Mouse (Mus musculus): Measurements from ENCODE around the gene Cd209f. TPM values are rescaled to one million over a fixed set of nuclear protein-coding genes. Genes with fewer than 3 reads are reported as not detected.
"Not testable (repeated sequence)": the region's sequence is repeated elsewhere in the genome, so short reads cannot be mapped to it uniquely, and the experiment has no call there.

The Cd209f gene
- polyA plus RNA-seq (2015; fragmentation: Nextera tagmentation; extraction: Ambion mirVana), result 0.12 and 0.26 TPM in 2 replicates

DNA sequence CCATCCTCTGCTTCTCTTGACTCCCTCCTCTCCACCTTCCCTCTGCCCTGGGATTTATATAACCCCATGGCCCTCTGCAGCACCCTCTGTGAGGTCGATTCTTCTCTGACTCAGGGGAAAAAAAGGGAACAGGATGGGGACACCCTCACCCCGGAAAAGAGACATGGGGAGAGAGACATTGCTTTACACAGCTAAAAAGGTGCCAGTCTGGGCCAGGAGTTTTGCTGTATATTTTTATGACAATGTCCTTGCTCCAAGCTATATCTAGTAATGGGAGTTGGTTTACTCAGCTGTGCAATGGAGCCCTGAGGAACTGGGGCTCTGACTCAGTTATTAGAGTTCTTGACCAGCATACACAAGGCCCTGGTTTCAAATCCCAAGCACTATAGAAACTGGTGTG is at the start of gene Cd209f:
Cd209f (minus strand) TSS at position 101 of the 400 bp plus-strand sequence.
- H3K27ac ChIP-seq (ENCODE audit: low read length); H3K27me3 ChIP-seq (ENCODE audit: control insufficient read depth, insufficient read depth, low read length); H3K4me3 ChIP-seq (replicated peaks; ENCODE audit: low read length); H3K4me2 ChIP-seq (ENCODE audit: low read depth, low read length); H3K9ac ChIP-seq (ENCODE audit: low read length); H3K9me3 ChIP-seq (replicated peaks; ENCODE audit: control insufficient read depth, low read length); ATAC-seq (ENCODE audit: insufficient read depth, low FRiP score); H3K36me3 ChIP-seq (ENCODE audit: control insufficient read depth, insufficient read depth, low read length); H3K4me1 ChIP-seq (ENCODE audit: control insufficient read depth, insufficient read depth, low read length): not testable (repeated sequence)
- WGBS, result 79% methylated on average over 1 of the region's 2 CpGs

DNA sequence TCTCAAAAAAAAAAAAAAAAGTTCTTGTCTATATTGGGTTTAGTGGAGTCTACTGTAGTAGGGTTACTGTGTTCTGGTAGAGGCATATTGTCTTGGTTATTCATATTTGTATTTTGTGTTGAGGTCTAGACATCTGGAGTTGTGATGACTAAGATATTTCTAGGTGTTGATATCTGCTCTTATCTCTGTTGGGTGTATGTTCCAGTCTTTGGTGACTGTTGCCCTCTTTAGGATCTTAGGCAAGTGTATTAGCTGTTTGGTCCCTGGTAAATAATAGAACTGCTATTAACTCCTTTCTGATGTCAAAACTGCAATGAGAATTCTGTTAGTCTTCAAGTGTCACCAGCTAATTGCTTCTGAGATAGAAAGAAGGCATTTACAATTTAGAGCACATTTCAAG is 49.2 kb upstream of the Cd209f start:
- Histone ChIP-seq H3K27me3 (ENCODE audit: control insufficient read depth, insufficient read depth, low read length) (no peaks in the 10 kb centered on the region), H3K27ac (ENCODE audit: low read length) (no peak overlapping the region), H3K9me3 (replicated peaks; ENCODE audit: control insufficient read depth, low read length) (no peaks in the 10 kb centered on the region), H3K36me3 (ENCODE audit: control insufficient read depth, insufficient read depth, low read length) (no peaks in the 10 kb centered on the region), H3K9ac (ENCODE audit: low read length) (no peak overlapping the region), H3K4me2 (ENCODE audit: low read depth, low read length) (no peak overlapping the region), H3K4me1 (ENCODE audit: control insufficient read depth, insufficient read depth, low read length) (no peaks in the 10 kb centered on the region), H3K4me3 (replicated peaks; ENCODE audit: low read length) (no peak overlapping the region)
- no peak for ATAC-seq (ENCODE audit: insufficient read depth, low FRiP score)

DNA sequence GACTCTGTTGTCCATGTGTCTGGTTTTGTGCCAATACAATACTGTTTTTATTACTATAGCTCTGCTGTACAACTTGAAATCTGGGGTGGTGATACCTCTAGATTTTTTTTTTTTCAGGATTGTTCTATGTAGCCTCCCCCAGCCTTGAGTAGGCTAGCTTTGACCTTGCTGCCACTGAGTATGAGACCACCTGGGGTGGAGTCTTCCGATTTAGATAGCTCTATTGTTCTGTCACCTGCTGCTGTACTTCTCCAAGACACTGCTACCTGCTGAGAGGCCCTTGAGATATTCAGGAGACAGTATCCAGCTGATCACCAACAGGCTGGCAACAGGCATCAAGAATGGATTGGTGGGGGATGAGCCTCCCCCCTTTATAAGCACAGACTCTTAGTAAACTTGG is 41.6 kb upstream of the Cd209f start:
- ATAC-seq (ENCODE audit: insufficient read depth, low FRiP score), result no peak
- WGBS, result 53% methylated on average over 1 of the region's 1 CpGs
- Histone ChIP-seq H3K36me3 (ENCODE audit: control insufficient read depth, insufficient read depth, low read length) (no peaks in the 10 kb centered on the region), H3K27me3 (ENCODE audit: control insufficient read depth, insufficient read depth, low read length) (no peaks in the 10 kb centered on the region), H3K9me3 (replicated peaks; ENCODE audit: control insufficient read depth, low read length) (0 out of 2 replicates have a peak, but pooled peaks cover 3% of the 10 kb centered on the region), H3K4me2 (ENCODE audit: low read depth, low read length) (no peak overlapping the region), H3K4me1 (ENCODE audit: control insufficient read depth, insufficient read depth, low read length) (no peaks in the 10 kb centered on the region), H3K4me3 (replicated peaks; ENCODE audit: low read length) (no peak overlapping the region), H3K27ac (ENCODE audit: low read length) (no peak overlapping the region), H3K9ac (ENCODE audit: low read length) (no peak overlapping the region)

DNA sequence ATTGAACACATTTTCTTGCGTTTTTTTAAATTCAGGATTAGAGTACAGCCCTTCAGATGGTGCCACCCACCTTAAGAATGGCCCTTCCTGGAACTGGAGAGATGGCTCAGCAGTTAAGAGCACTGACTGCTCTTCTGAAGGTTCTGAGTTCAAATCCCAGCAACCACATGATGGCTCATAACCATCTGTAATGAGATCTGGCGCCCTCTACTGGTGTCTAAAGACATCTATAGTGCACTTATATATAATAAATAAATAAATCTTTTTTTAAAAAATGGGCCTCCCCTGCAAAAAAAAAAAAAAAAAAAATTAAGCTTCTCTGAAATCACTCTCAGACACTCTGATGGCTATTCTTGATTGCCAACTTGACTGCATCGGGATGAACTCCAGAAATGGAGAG is 36.1 kb upstream of the Cd209f start:
- H3K27ac ChIP-seq (ENCODE audit: low read length), result no peak overlapping the region
- no peak overlapping the region for H3K4me3 ChIP-seq (replicated peaks; ENCODE audit: low read length)
- 59% methylated on average over 3 of the region's 3 CpGs for WGBS
- H3K4me1 ChIP-seq (ENCODE audit: control insufficient read depth, insufficient read depth, low read length), result no peaks in the 10 kb centered on the region
- no peak overlapping the region for H3K9ac ChIP-seq (ENCODE audit: low read length)
- H3K4me2 ChIP-seq (ENCODE audit: low read depth, low read length), result no peak overlapping the region
- no peaks in the 10 kb centered on the region for H3K36me3 ChIP-seq (ENCODE audit: control insufficient read depth, insufficient read depth, low read length)
- H3K9me3 ChIP-seq (replicated peaks; ENCODE audit: control insufficient read depth, low read length), result 0 out of 2 replicates have a peak, but pooled peaks cover 3% of the 10 kb centered on the region
- H3K27me3 ChIP-seq (ENCODE audit: control insufficient read depth, insufficient read depth, low read length), result no peaks in the 10 kb centered on the region
- ATAC-seq (ENCODE audit: insufficient read depth, low FRiP score), result no peak

DNA sequence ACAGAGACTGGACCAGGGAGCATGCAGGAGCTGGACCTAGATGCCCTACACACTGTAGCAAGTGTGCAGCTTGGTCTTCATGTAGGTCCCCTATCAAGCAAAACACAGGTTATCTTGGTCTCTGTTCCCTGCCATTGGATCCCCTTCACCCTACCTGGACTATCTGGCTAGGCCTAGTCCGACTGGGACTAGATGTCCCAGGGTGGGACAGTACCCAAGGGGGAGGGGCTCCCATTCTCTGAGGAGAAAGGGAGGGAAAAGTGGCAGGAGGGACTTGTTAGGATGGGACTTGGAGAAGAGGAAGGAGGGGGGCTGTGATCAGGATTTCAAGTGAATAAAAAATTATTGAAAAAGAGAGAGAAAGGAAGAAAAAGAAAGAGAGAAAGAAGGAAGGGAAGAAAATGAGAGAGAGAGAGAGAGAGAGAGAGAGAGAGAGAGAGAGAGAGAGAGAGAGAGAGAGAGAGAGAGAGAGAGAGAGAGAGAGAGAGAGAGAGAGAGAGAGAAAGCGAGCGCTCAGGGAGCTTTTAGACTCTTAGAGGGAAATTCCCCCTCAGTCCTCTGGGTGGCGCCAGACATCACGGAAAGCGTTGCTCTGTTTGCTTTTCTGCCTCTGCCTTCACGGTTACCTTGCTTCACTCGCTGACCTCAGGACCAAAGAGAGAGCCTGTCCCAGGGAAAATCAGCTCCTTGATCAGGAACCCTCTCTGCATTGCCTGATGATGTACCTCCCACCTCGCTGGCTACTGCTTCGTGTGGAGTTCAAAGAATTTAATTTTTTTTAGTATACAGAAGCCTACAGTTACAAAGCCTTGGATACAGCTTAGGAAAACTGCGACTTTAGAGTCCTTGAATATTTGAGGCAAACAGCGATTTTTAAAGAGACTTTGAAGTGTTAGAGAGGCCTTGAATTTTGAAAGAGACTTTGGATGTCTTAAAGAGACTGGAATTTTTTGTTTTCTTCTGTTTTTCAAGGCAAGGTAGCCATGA is 34.3 kb upstream of the Cd209f start:
- no peak overlapping the region for H3K4me3 ChIP-seq (replicated peaks; ENCODE audit: low read length)
- H3K4me2 ChIP-seq (ENCODE audit: low read depth, low read length), result no peak overlapping the region
- no peak overlapping the region for H3K27ac ChIP-seq (ENCODE audit: low read length)
- no peaks in the 10 kb centered on the region for H3K4me1 ChIP-seq (ENCODE audit: control insufficient read depth, insufficient read depth, low read length)
- WGBS, result 12% methylated on average over 12 of the region's 12 CpGs
- H3K36me3 ChIP-seq (ENCODE audit: control insufficient read depth, insufficient read depth, low read length), result no peaks in the 10 kb centered on the region
- H3K27me3 ChIP-seq (ENCODE audit: control insufficient read depth, insufficient read depth, low read length), result no peaks in the 10 kb centered on the region
- no peak overlapping the region for H3K9ac ChIP-seq (ENCODE audit: low read length)
- 0 out of 2 replicates have a peak, but pooled peaks cover 3% of the 10 kb centered on the region for H3K9me3 ChIP-seq (replicated peaks; ENCODE audit: control insufficient read depth, low read length)
- ATAC-seq (ENCODE audit: insufficient read depth, low FRiP score), result 0 out of 2 replicates have a peak, but pooled peaks have one; percentile 21

DNA sequence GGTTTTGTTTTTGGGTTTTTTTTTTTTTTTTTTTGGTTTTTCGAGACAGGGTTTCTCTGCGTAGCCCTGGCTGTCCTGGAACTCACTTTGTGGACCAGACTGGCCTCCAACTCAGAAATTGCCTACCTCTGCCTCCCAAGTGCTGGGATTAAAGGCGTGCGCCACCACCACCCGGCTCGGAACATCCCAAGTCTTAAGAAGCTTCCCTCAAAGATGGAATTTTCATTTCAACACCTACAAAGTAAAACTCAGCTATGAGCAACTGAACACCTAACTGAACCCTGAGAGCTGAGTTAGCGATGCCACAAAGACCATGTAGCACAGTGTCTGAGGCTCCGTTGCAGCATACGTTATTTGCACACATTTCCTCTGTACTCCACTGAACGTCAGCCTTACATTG is 28.2 kb upstream of the Cd209f start, which contains the start of gene Cd209g:
Cd209g (plus strand) TSS at position 301 of the 400 bp plus-strand sequence.
- WGBS, result 92% methylated on average over 10 of the region's 10 CpGs
- Histone ChIP-seq H3K4me3 (replicated peaks; ENCODE audit: low read length) (no peak within 1 kb of the TSS), H3K27me3 (ENCODE audit: control insufficient read depth, insufficient read depth, low read length) (no peaks in the 10 kb centered on the region), H3K9me3 (replicated peaks; ENCODE audit: control insufficient read depth, low read length) (no peaks in the 10 kb centered on the region), H3K36me3 (ENCODE audit: control insufficient read depth, insufficient read depth, low read length) (no peaks in the 10 kb centered on the region), H3K4me2 (ENCODE audit: low read depth, low read length) (no peak within 1 kb of the TSS), H3K27ac (ENCODE audit: low read length) (no peak within 1 kb of the TSS), H3K9ac (ENCODE audit: low read length) (no peak within 1 kb of the TSS), H3K4me1 (ENCODE audit: control insufficient read depth, insufficient read depth, low read length) (no peaks in the 10 kb centered on the region)
- no peak for ATAC-seq (ENCODE audit: insufficient read depth, low FRiP score)

DNA sequence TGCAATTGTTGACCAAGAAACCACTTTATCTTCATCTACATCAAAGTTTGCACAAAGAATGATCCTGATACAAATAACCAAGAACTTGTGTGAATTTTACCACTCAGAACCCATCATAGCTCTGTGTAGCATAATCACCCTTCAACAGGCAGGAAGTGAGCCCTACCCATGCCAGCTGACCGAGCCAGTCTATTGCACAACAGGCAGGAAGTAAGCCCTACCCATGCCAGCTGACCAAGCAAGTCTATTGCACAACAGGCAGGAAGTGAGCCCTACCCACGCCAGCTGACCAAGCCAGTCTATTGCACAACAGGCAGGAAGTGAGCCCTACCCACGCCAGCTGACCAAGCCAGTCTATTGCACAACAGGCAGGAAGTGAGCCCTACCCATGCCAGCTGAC is 17.1 kb downstream of the Cd209f start:
- H3K27ac ChIP-seq (ENCODE audit: low read length); ATAC-seq (ENCODE audit: insufficient read depth, low FRiP score); H3K4me2 ChIP-seq (ENCODE audit: low read depth, low read length); H3K4me1 ChIP-seq (ENCODE audit: control insufficient read depth, insufficient read depth, low read length); H3K36me3 ChIP-seq (ENCODE audit: control insufficient read depth, insufficient read depth, low read length); H3K27me3 ChIP-seq (ENCODE audit: control insufficient read depth, insufficient read depth, low read length); H3K9ac ChIP-seq (ENCODE audit: low read length); H3K9me3 ChIP-seq (replicated peaks; ENCODE audit: control insufficient read depth, low read length); H3K4me3 ChIP-seq (replicated peaks; ENCODE audit: low read length): not testable (repeated sequence)
- WGBS, result 72% methylated on average over 3 of the region's 3 CpGs

DNA sequence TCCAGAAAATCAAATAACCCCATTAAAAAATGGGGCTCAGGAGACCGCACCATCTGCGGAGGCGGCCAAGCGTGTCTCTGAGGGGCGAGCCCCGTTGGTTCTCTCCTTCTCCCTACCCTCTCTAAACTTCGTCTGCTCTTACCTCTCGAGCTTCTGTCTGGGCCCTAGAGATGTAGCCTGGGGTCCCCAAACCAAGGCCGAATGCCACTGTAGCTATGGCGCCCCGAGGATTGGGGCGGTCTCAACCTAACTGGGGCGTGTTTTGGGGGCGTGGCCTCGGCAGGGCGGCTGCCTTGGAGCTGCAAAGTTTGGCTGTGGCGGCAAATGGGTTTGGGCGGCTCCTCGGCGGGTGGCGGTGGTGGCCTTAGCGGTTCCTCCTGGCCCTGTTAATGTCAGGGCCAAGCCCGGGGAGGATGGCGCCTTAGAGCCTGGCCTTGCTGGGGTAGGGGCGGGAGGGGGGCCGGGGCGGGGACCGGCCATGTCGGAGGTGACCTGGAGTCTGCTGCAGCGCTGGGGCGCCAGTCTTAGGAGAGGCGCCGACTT is 18.4 kb downstream of the Cd209f start:
- H3K4me1 ChIP-seq (ENCODE audit: control insufficient read depth, insufficient read depth, low read length); H3K27ac ChIP-seq (ENCODE audit: low read length); H3K9ac ChIP-seq (ENCODE audit: low read length); H3K4me2 ChIP-seq (ENCODE audit: low read depth, low read length); H3K36me3 ChIP-seq (ENCODE audit: control insufficient read depth, insufficient read depth, low read length); H3K9me3 ChIP-seq (replicated peaks; ENCODE audit: control insufficient read depth, low read length); H3K4me3 ChIP-seq (replicated peaks; ENCODE audit: low read length); H3K27me3 ChIP-seq (ENCODE audit: control insufficient read depth, insufficient read depth, low read length): not testable (repeated sequence)
- 44% methylated on average over 32 of the region's 33 CpGs for WGBS
- peak; percentile 21; the same call in 1 of the 2 replicates for ATAC-seq (ENCODE audit: insufficient read depth, low FRiP score)
